Mouse (Mus musculus) olfactory bulb, adult 2 months (tissue): ENCODE results near the gene Dab2. TPM values are rescaled to one million over a fixed set of nuclear protein-coding genes. Genes with fewer than 3 reads are reported as not detected.

ENCODE experiments used
- H3K27ac ChIP-seq: fragments of 200-500 bp; 2 replicates; pipeline ENCODE4 v1.5.1; 2012; ENCODE audit warnings: low read depth, low read length; ENCODE audit not compliant: insufficient read depth
- H3K4me1 ChIP-seq: fragments of 200-500 bp; 2 replicates; pipeline ENCODE4 v1.6.1; 2012; ENCODE audit warnings: low read length; ENCODE audit not compliant: control insufficient read depth, insufficient read depth
- H3K4me3 ChIP-seq: fragments of 200-500 bp; 2 replicates; pipeline ENCODE4 v1.5.1; 2012; ENCODE audit warnings: mild to moderate bottlenecking, low read depth, low read length, moderate library complexity; ENCODE audit not compliant: insufficient read depth
- CTCF ChIP-seq: fragments of 200-500 bp; IDR thresholded peaks from 2 replicates; pipeline ENCODE4 v1.5.1; 2012; ENCODE audit warnings: low read depth, mild to moderate bottlenecking, low read length, moderate library complexity; ENCODE audit not compliant: insufficient read depth
- POLR2A ChIP-seq: fragments of 200-500 bp; IDR thresholded peaks from 2 replicates; pipeline ENCODE4 v1.6.1; 2012; ENCODE audit warnings: mild to moderate bottlenecking, low read depth, low read length, moderate library complexity; ENCODE audit not compliant: insufficient read depth
- WGBS: fragments of 180-500 bp; shearing (Covaris S2); methylation state at CpG from one replicate; pipeline ENCODE4 v1.1.7; 2018; 5-methylcytosine and 5-hydroxymethylcytosine counted together
- polyA plus RNA-seq: library from polyadenylated mRNA; stranded (reverse); fragments of >200 nt; gene quantifications from 2 replicates; pipeline ENCODE4 v1.2.4, GENCODE M21; 2012; ENCODE audit warnings: low replicate concordance; ENCODE audit not compliant: missing spikeins, insufficient read depth, insufficient read length

Gene Dab2
- polyA plus RNA-seq, 1 experiment: not detected

DNA sequence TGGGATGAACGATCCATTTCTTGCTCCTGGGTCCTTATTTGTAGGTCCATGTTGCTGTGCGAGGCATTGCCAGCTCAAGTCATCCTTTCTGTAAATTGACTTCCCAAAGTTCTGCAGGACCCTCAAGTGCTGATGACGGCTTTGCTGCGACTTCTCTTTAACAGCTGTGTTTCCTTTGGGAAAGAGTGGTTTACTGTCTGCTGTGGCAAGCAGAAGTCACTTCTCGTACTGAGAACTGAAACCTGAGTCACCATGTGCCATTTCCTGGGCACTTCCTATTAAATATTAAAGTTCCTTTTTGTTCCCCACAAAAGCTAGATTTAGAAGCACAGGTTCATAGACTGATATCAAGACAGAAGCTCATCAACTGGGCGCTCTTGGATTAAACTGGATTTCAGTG, 41.8 kb downstream of the Dab2 start:
- no peak overlapping the region for H3K4me3 ChIP-seq
- H3K4me1 ChIP-seq: no peaks in the 10 kb centered on the region
- no peak overlapping the region for H3K27ac ChIP-seq
- no peak for TF ChIP-seq POLR2A
- no peak for TF ChIP-seq CTCF
- WGBS: 94% methylated on average over 6 of the region's 6 CpGs

GRCm38 (mm10) chr15:6353901-6354300, 54.3 kb downstream of the Dab2 start:
- Histone ChIP-seq H3K27ac (no peak overlapping the region), H3K4me1 (no peaks in the 10 kb centered on the region), H3K4me3 (no peak overlapping the region)
- WGBS: 84% methylated on average over 3 of the region's 3 CpGs
- TF ChIP-seq POLR2A: no peak
- no peak for TF ChIP-seq CTCF

DNA sequence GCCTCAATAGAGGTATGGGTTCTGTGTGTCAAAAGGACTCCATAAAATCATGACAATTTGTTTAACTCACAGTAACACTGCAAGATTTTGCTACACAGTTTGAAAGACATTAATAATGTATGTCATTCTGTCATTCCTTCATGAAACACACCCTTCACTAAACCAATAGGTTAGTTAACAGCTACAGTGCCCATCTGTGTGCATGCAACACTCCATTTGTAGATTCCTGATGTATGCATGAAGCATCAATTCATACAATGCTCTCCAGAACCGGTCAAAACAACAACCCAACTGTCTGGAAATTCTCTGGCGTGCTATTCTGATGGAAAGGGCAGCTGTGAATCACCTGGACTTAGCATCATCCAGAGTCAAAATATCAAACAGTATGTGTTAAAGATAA, 60.3 kb downstream of the Dab2 start:
- WGBS: 91% methylated on average over 2 of the region's 2 CpGs
- no peak overlapping the region for H3K27ac ChIP-seq
- no peak overlapping the region for H3K4me3 ChIP-seq
- H3K4me1 ChIP-seq: no peaks in the 10 kb centered on the region
- TF ChIP-seq POLR2A: no peak
- TF ChIP-seq CTCF: no peak

- Histone ChIP-seq H3K4me3 (no peak overlapping the region), H3K4me1 (no peaks in the 10 kb centered on the region), H3K27ac (no peak overlapping the region)
- whole genome bisulfite sequencing: 66% methylated on average over 1 of the region's 1 CpGs
- TF ChIP-seq POLR2A (no peak), CTCF (no peak)
These were observed 70.4 kb downstream of the Dab2 start for GRCm38 (mm10) chr15:6369974-6370373.

GRCm38 (mm10) chr15:6371486-6371885, 71.9 kb downstream of the Dab2 start:
- WGBS: 96% methylated on average over 2 of the region's 2 CpGs
- Histone ChIP-seq H3K4me1 (no peaks in the 10 kb centered on the region), H3K27ac (no peak overlapping the region), H3K4me3 (no peak overlapping the region)
- TF ChIP-seq CTCF (no peak), POLR2A (no peak)

DNA sequence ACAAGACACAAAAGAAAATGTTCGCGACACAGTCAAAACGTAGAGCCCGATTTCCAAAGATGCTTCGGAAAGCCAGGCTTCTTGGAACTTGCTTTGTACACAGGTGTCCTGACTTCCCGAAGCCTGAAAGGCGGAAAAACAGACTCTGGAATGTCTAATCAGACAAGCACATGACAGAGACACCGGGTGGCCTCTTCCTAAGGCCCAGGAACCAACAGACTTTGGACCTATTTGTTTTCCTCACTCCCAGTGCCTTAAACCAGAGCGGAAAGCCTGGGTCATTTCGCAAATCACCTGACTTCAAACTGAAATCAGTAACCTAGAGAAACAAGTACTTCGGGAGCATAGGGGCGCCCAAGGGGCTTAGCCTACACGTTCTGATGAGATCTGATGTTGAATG, 75.4 kb downstream of the Dab2 start:
- TF ChIP-seq CTCF (no peak), POLR2A (no peak)
- 86% methylated on average over 13 of the region's 13 CpGs for WGBS
- no peak overlapping the region for H3K4me3 ChIP-seq
- H3K27ac ChIP-seq: no peak overlapping the region
- no peaks in the 10 kb centered on the region for H3K4me1 ChIP-seq

DNA sequence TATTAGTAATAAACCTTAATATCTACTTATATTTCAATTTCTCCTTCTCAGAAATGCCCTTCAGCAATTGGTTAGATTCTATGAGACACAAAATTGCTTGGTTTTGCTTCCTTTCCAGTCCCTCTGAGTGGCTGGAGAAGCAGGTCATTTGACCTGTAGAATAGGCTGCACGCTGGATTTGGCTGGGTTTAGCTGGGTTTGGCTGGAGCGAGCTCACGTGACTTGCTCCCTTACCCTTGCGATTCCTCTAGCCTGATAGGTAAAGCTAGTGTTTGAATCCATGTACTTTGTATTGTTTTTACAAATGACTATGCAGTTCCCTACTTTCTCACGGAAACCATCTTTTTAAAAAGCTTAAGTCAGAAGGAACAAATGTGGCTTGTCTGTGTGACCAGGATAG, 76.4 kb downstream of the Dab2 start:
- WGBS: 63% methylated on average over 5 of the region's 5 CpGs
- TF ChIP-seq POLR2A: no peak
- TF ChIP-seq CTCF: no peak
- no peak overlapping the region for H3K4me3 ChIP-seq
- no peaks in the 10 kb centered on the region for H3K4me1 ChIP-seq
- H3K27ac ChIP-seq: no peak overlapping the region

- no peak overlapping the region for H3K4me3 ChIP-seq
- H3K27ac ChIP-seq: no peak overlapping the region
- WGBS: 84% methylated on average over 11 of the region's 11 CpGs
- no peaks in the 10 kb centered on the region for H3K4me1 ChIP-seq
- TF ChIP-seq POLR2A (no peak), CTCF (no peak)
These were observed 77.2 kb downstream of the Dab2 start for GRCm38 (mm10) chr15:6376785-6377184.

GRCm38 (mm10) chr15:6384027-6384426, 84.4 kb downstream of the Dab2 start:
- TF ChIP-seq POLR2A (no peak), CTCF (no peak)
- 60% methylated on average over 6 of the region's 6 CpGs for WGBS
- Histone ChIP-seq H3K27ac (no peak overlapping the region), H3K4me3 (no peak overlapping the region), H3K4me1 (peaks cover 7% of the 10 kb centered on the region)

- Histone ChIP-seq H3K27ac (no peak overlapping the region), H3K4me3 (no peak overlapping the region), H3K4me1 (peaks cover 7% of the 10 kb centered on the region)
- TF ChIP-seq CTCF (no peak), POLR2A (no peak)
- 64% methylated on average over 1 of the region's 1 CpGs for WGBS
These were observed 85.7 kb downstream of the Dab2 start for GRCm38 (mm10) chr15:6385241-6385640.
